Mouse (Mus musculus): ENCODE measurements around the gene Smco3. TPM values are rescaled to one million over a fixed set of nuclear protein-coding genes. Genes with fewer than 3 reads are reported as not detected.
A peak's percentile ranks its signal among the peaks of the same experiment; 100 is the strongest.

Smco3 gene
- polyA plus RNA-seq, 1 experiment = not detected

DNA sequence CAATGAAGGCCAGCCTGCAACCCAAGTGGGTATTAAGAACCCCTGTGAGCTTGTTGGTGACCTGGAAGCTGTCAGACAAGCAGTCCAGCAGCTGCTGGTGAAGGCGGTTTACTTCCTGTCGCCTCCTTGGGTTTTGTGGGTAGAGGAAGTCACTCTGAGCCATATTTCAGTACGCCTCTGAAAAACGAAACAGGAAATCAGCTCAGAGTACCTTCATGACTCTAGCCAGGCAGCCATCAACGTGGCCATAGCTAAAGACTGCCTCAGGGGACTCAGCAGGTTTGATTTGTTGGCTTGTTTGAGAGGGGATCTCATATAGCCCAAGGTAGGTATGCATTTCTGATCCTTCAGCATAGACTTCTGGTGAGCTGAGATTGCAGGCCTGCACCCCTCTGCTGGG lies 3.5 kb downstream of the Smco3 start:
- 0 out of 2 replicates have a peak, but pooled peaks cover under 1% of the 10 kb centered on the region for H3K4me1 ChIP-seq (ENCODE audit: control insufficient read depth, insufficient read depth, low read length)
- TF ChIP-seq POLR2A (IDR thresholded peaks at IDR 0.05; ENCODE audit: insufficient read depth, low read depth, low read length) (no peak), CTCF (IDR thresholded peaks at IDR 0.05; ENCODE audit: insufficient read depth, low read depth, low read length) (no peak)
- 82% methylated on average over 5 of the region's 5 CpGs for WGBS
- H3K27ac ChIP-seq (ENCODE audit: insufficient read depth, low read depth, low read length) = no peak overlapping the region
- no peak overlapping the region for H3K4me3 ChIP-seq (ENCODE audit: insufficient read depth, low read depth, low read length)

DNA sequence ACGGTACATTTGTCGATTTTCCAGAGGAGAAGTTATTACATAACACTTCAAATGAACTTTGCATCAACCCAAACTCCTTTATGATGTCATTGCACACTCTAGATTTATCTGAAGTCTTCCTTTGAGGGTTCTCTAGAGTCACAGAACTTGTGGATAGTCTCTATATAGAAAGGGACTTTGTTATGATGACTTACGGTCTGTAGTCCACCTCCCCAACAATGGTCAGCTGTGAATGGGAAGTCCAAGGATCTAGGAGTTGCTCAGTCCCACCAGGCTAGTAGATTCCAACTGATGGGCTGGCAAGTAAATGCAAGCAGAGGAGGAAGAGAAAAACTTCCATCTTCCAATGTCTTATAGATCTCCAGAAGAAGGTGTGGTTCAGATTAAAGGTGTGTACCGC lies 6.6 kb downstream of the Smco3 start:
- 32% methylated on average over 4 of the region's 4 CpGs for WGBS
- Histone ChIP-seq H3K4me3 (ENCODE audit: insufficient read depth, low read depth, low read length) (no peak overlapping the region), H3K4me1 (ENCODE audit: control insufficient read depth, insufficient read depth, low read length) (no peaks in the 10 kb centered on the region), H3K27ac (ENCODE audit: insufficient read depth, low read depth, low read length) (0 out of 2 replicates have a peak overlapping the region, but pooled peaks have one; percentile 88)
- no peak for TF ChIP-seq POLR2A (IDR thresholded peaks at IDR 0.05; ENCODE audit: insufficient read depth, low read depth, low read length)
- TF ChIP-seq CTCF (IDR thresholded peaks at IDR 0.05; ENCODE audit: insufficient read depth, low read depth, low read length) = no peak

DNA sequence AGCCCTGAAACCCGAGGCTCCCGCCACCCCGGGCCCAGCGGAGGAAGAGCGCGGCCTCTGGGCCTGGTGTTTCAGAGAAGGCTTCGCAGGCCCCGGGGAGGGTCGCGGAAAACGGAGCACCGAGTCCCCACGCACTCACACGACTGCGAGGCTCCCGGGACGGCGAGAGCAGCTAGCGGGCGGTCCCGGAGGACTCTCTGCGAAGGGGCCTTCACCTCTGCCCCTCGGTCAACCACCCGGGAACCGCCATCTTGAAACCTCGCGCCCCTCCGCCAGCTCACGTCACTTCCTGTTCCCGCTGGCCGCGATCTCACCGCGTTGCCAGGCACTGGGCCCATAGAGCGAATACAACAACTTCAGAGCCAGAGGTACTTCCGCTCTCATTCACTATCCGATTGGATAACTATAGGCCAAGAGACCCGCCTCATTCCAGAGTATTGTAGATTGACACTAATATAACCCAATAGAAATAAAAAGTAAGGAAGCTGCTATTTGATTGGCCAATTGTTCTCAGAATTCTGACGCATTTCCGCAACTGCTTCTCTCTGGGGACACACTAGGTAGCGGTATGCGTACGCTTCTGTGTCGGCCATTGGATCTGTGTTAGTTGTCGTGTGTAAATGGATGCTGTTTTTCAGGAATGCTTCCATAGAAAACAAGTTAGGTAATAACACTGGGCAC lies 7.2 kb downstream of the Smco3 start, which contains the start of gene Wbp11:
Wbp11 (minus strand) TSS at position 353 of the 681 bp plus-strand sequence.
- under 1% methylated on average over 45 of the region's 45 CpGs for WGBS
- H3K27ac ChIP-seq (ENCODE audit: insufficient read depth, low read depth, low read length) = peak within 1 kb of the TSS; percentile 88
- peak within 1 kb of the TSS; percentile 84 for H3K4me3 ChIP-seq (ENCODE audit: insufficient read depth, low read depth, low read length)
- TF ChIP-seq CTCF (IDR thresholded peaks at IDR 0.05; ENCODE audit: insufficient read depth, low read depth, low read length) (no peak), POLR2A (IDR thresholded peaks at IDR 0.05; ENCODE audit: insufficient read depth, low read depth, low read length) (peak; percentile 56)
- no peaks in the 10 kb centered on the region for H3K4me1 ChIP-seq (ENCODE audit: control insufficient read depth, insufficient read depth, low read length)

DNA sequence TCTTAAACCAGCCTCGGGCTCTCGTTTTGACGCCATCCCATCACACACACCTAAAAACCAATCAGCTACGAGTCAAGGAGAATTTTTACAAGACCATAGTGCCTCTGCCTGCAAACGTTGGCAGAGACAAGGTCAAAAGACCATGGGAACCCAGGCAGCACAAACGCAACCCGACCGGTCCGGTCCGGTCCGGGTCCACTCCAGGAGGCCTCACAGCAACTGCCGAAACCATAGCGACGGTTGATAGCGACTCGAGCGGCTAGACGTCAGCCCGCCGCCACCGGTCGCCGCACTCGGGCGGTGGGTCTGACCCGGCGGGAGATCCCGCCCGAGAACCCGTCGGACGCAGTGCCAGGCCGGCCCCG lies 7.8 kb downstream of the Smco3 start, which contains the start of gene BC049715:
BC049715 (plus strand) TSS at position 111 of the 365 bp plus-strand sequence.
- no peaks in the 10 kb centered on the region for H3K4me1 ChIP-seq (ENCODE audit: control insufficient read depth, insufficient read depth, low read length)
- TF ChIP-seq CTCF (IDR thresholded peaks at IDR 0.05; ENCODE audit: insufficient read depth, low read depth, low read length) (no peak), POLR2A (IDR thresholded peaks at IDR 0.05; ENCODE audit: insufficient read depth, low read depth, low read length) (no peak)
- under 1% methylated on average over 34 of the region's 34 CpGs for WGBS

DNA sequence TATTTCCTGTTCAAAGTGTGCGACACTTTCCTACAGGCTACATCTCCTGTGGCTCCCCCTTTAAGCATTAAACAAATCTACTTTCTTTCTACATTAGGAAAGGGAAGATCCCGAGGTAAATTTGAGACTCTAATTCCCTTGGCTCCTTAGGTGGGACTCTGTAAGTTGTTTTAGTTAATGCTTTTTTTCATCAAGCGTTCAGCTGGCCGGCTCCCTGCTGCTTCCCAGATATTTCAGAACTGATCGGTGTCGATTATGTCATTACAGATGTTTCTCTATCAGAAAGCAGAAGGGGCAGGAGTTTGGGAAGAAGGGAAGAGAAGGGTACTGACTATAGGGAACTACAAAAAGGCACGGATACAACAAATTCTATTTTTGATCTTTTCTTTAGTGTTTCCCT lies 8.1 kb downstream of the Smco3 start:
- no peak for TF ChIP-seq POLR2A (IDR thresholded peaks at IDR 0.05; ENCODE audit: insufficient read depth, low read depth, low read length)
- TF ChIP-seq CTCF (IDR thresholded peaks at IDR 0.05; ENCODE audit: insufficient read depth, low read depth, low read length) = no peak
- Histone ChIP-seq H3K27ac (ENCODE audit: insufficient read depth, low read depth, low read length) (no peak overlapping the region), H3K4me3 (ENCODE audit: insufficient read depth, low read depth, low read length) (peak overlapping the region; percentile 84), H3K4me1 (ENCODE audit: control insufficient read depth, insufficient read depth, low read length) (no peaks in the 10 kb centered on the region)
- WGBS = 15% methylated on average over 7 of the region's 7 CpGs

More for the DNA sequence above, 7.8 kb downstream of the Smco3 start, which contains the start of gene BC049715:
- Histone ChIP-seq H3K4me3 (ENCODE audit: insufficient read depth, low read depth, low read length) (peak within 1 kb of the TSS; percentile 84), H3K27ac (ENCODE audit: insufficient read depth, low read depth, low read length) (peak within 1 kb of the TSS; percentile 88)

DNA sequence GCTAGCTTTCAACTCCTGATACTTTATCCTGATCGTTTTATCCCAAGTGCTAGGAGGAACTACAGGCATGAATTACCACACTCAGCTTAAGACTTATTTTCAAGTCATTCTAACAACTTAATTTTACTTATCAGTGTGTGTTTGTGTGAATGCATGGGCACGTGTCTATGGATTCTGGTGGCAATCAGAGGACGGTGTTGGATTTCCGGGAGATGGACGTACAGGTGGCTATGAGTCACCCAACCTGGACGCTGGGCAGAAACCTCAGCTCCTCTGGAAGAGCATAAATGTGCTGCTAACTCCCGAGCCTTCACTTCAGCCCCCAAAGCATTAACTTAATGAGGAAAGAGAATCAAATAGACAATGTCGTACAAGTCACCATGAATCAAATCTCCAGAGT lies 10.3 kb downstream of the Smco3 start:
- no peak for TF ChIP-seq CTCF (IDR thresholded peaks at IDR 0.05; ENCODE audit: insufficient read depth, low read depth, low read length)
- no peak for TF ChIP-seq POLR2A (IDR thresholded peaks at IDR 0.05; ENCODE audit: insufficient read depth, low read depth, low read length)
- H3K4me1 ChIP-seq (ENCODE audit: control insufficient read depth, insufficient read depth, low read length) = no peaks in the 10 kb centered on the region
- no peak overlapping the region for H3K27ac ChIP-seq (ENCODE audit: insufficient read depth, low read depth, low read length)
- H3K4me3 ChIP-seq (ENCODE audit: insufficient read depth, low read depth, low read length) = no peak overlapping the region
- WGBS = 88% methylated on average over 8 of the region's 8 CpGs

DNA sequence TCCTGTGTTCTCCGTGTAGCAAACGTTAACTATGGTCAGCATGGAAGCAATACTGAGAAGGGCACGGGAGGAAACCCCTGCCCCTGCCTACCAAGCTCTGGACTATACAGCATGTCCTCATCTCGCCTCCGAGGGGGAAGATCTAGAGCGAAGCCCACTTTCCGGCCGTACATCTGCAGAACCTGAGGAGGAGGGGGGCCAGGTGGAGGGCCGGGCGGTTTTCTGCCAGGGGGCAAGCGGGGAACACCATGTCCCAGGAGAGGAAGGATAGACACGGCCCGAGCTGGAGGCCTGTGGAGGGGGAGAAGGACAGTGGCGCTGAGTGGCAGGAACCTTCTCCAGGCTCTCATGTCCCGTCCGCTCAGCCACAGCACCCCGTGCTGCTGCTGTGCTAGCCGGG lies 14.2 kb downstream of the Smco3 start:
- Histone ChIP-seq H3K27ac (ENCODE audit: insufficient read depth, low read depth, low read length) (no peak overlapping the region), H3K4me1 (ENCODE audit: control insufficient read depth, insufficient read depth, low read length) (no peaks in the 10 kb centered on the region), H3K4me3 (ENCODE audit: insufficient read depth, low read depth, low read length) (no peak overlapping the region)
- TF ChIP-seq CTCF (IDR thresholded peaks at IDR 0.05; ENCODE audit: insufficient read depth, low read depth, low read length) = no peak
- no peak for TF ChIP-seq POLR2A (IDR thresholded peaks at IDR 0.05; ENCODE audit: insufficient read depth, low read depth, low read length)
- 92% methylated on average over 18 of the region's 18 CpGs for WGBS

DNA sequence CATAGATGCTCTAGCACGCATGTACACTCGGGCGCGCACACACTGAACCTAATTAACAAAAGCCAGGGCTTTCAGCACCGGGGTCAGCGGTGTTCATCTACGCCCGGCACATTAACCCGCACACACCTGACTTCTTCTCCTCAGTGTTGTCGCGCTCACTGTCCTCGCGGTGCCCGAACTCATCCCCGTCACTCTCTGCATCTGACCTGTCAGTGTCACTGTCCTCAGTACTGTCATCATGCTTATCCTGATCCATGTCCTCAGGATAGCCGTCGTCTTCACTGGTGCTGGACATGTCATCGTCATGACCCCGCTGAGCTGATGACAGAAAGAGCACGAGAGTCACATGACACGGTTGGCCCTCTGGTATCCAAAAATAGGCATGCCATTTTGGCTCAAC lies 14.9 kb downstream of the Smco3 start:
- TF ChIP-seq CTCF (IDR thresholded peaks at IDR 0.05; ENCODE audit: insufficient read depth, low read depth, low read length) = no peak
- Histone ChIP-seq H3K4me1 (ENCODE audit: control insufficient read depth, insufficient read depth, low read length) (no peaks in the 10 kb centered on the region), H3K4me3 (ENCODE audit: insufficient read depth, low read depth, low read length) (no peak overlapping the region), H3K27ac (ENCODE audit: insufficient read depth, low read depth, low read length) (no peak overlapping the region)
- 96% methylated on average over 21 of the region's 21 CpGs for WGBS

DNA sequence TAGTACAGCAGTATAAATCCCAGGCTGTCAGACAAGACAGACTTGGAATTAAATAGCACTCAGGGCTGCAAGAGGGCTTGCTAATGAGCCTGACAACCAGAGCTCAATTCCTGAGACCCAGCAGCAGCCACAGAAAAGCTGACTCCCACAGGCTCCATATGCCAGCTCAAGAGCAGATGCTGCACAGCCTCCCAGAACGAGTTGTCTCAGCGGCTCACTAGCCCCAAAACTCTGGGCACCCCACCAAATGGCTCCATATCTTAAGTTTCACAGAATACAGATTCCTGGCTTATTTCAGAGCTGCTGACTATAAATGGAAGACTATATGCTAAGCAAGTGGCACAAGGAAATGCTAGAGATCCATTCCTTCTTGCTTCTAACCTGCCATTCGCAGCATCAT lies 17.7 kb downstream of the Smco3 start:
- Histone ChIP-seq H3K27ac (ENCODE audit: insufficient read depth, low read depth, low read length) (no peak overlapping the region), H3K4me3 (ENCODE audit: insufficient read depth, low read depth, low read length) (no peak overlapping the region), H3K4me1 (ENCODE audit: control insufficient read depth, insufficient read depth, low read length) (no peaks in the 10 kb centered on the region)
- 89% methylated on average over 3 of the region's 3 CpGs for WGBS
- TF ChIP-seq POLR2A (IDR thresholded peaks at IDR 0.05; ENCODE audit: insufficient read depth, low read depth, low read length) (no peak), CTCF (IDR thresholded peaks at IDR 0.05; ENCODE audit: insufficient read depth, low read depth, low read length) (no peak)
